In the genomic region with DNA sequence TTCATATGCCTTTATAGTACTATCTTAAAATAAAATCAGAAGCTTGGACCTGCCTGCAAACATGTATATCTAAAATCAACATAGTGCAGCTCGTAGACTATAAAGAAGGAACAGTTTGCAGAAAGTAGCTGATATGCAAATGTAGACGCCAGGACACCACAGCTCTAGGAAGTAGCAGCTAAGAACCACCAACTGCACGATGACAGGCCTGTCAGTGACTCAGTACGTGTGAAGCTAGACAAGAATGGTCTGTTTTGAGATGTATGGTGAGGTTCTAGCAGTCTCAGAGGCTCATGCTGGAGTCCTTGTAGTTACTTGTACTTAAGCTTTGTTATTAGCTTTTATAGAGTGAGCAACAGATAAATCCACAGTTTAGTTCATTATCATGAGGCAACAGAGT, we compare ENCODE assay signal across 30 mouse cellular contexts. TPM values are rescaled to one million over a fixed set of nuclear protein-coding genes. Genes with fewer than 3 reads are reported as not detected.
DNase-seq lines count a peak whose midpoint lies in the region; ATAC-seq and TF ChIP-seq lines count a peak whose summit lies in the region.
"Had no signal": no experiment of that assay in that cellular context is flagged by ENCODE, and none has a peak within 500 bp of the region (broad histone marks: within the 10 kb centered on the region; RNA-seq: fewer than 3 reads in every experiment).

No protein-coding gene starts in this region.

- no peak overlapping the region for H3K4me3 ChIP-seq in lung, postnatal 0 days (ENCODE audit: low read depth, low read length)
- no peak overlapping the region for H3K4me3 ChIP-seq in lung, adult 2 months (replicated peaks; ENCODE audit: extremely low read depth, low read depth, low read length)
- H3K4me3 ChIP-seq in limb, embryonic 10.5 days: no peak overlapping the region
- H3K4me3 ChIP-seq: forebrain, embryonic 12.5 days; heart, embryonic 12.5 days; hindbrain, embryonic 12.5 days; kidney, embryonic 15.5 days; left cerebral cortex, adult 2 months; liver, embryonic 15.5 days; midbrain, embryonic 13.5 days; neural tube, embryonic 12.5 days had no signal

- no peaks in the 10 kb centered on the region for H3K27me3 ChIP-seq in lung, postnatal 0 days (replicated peaks; ENCODE audit: insufficient read depth, low read length)
- H3K27me3 ChIP-seq in limb, embryonic 10.5 days (ENCODE audit: low read depth, poor library complexity, severe bottlenecking): no peaks in the 10 kb centered on the region
- H3K27me3 ChIP-seq: forebrain, embryonic 12.5 days; hindbrain, embryonic 12.5 days; kidney, embryonic 15.5 days; liver, embryonic 15.5 days; midbrain, embryonic 13.5 days; neural tube, embryonic 12.5 days; Patski had no signal

- no peak for DNase-seq in frontal cortex, postnatal 10 days (ENCODE audit: low spot score in 2 of 2)
- DNase-seq in lung, postnatal 0 days (ENCODE audit: low spot score): peak; percentile 74
- no peak for DNase-seq in lung, adult 2 months
- peak; percentile 69 for DNase-seq in brain, adult 2 months (ENCODE audit: low read depth, low spot score)
- DNase-seq in telencephalon, adult 2 months (ENCODE audit: low read depth, low spot score): peak; percentile 58
- no peak for DNase-seq in limb, embryonic 10.5 days (ENCODE audit: low spot score)
- DNase-seq: cerebellum, adult 18-20 months; cerebellum, postnatal 14 days; gastrocnemius, postnatal 14 days; heart, adult 11 months; heart, postnatal 14 days; kidney, adult 11 months; kidney, postnatal 36 days; left cerebral cortex, postnatal 4 days; liver; right cerebral cortex, postnatal 25 days; thymus, adult 2 months; thymus, postnatal 4 days had no signal

- H3K9ac ChIP-seq in lung, postnatal 0 days (replicated peaks; ENCODE audit: low read depth): no peak overlapping the region
- H3K9ac ChIP-seq: forebrain, embryonic 12.5 days; heart, embryonic 12.5 days; hindbrain, embryonic 12.5 days; kidney, embryonic 15.5 days; liver, embryonic 15.5 days; midbrain, embryonic 13.5 days; neural tube, embryonic 12.5 days had no signal

- H3K4me2 ChIP-seq in lung, postnatal 0 days (replicated peaks; ENCODE audit: low read depth, low read length): no peak overlapping the region
- H3K4me2 ChIP-seq: forebrain, embryonic 12.5 days; heart, embryonic 12.5 days; hindbrain, embryonic 12.5 days; kidney, embryonic 15.5 days; liver, embryonic 15.5 days; midbrain, embryonic 13.5 days; neural tube, embryonic 12.5 days had no signal

- H3K9me3 ChIP-seq in lung, postnatal 0 days (ENCODE audit: low read length): no peaks in the 10 kb centered on the region
- H3K9me3 ChIP-seq in limb, embryonic 10.5 days (replicated peaks): no peaks in the 10 kb centered on the region
- H3K9me3 ChIP-seq: forebrain, embryonic 12.5 days; heart, embryonic 12.5 days; hindbrain, embryonic 12.5 days; kidney, embryonic 15.5 days; liver, embryonic 15.5 days; midbrain, embryonic 13.5 days; neural tube, embryonic 12.5 days had no signal

- no peak for TF ChIP-seq POLR2A in lung, adult 2 months (IDR thresholded peaks at IDR 0.05; ENCODE audit: borderline replicate concordance, extremely low read depth, low read depth, low read length)

- no peak for TF ChIP-seq CTCF in lung, postnatal 0 days (IDR thresholded peaks at IDR 0.05)
- TF ChIP-seq CTCF in lung, adult 2 months (IDR thresholded peaks at IDR 0.05; ENCODE audit: insufficient read depth, low read length): no peak

- 36% methylated on average over 4 of the region's 4 CpGs for WGBS in lung, postnatal 0 days
- whole genome bisulfite sequencing in lung, adult 2 months: 70% methylated on average over 4 of the region's 4 CpGs
- WGBS in limb, embryonic 10.5 days: 89% methylated on average over 4 of the region's 4 CpGs

- no peak for TF ChIP-seq EP300 in lung, postnatal 0 days (IDR thresholded peaks at IDR 0.05)

- no peak overlapping the region for H3K27ac ChIP-seq in lung, postnatal 0 days (ENCODE audit: low read length)
- H3K27ac ChIP-seq in limb, embryonic 10.5 days: no peak overlapping the region
- H3K27ac ChIP-seq: forebrain, embryonic 12.5 days; hindbrain, embryonic 12.5 days; kidney, embryonic 15.5 days; left cerebral cortex, adult 2 months; liver, embryonic 15.5 days; macrophage; midbrain, embryonic 13.5 days; neural tube, embryonic 12.5 days had no signal

- peak; percentile 63 for ATAC-seq in frontal cortex, adult (ENCODE audit: low TSS enrichment)
- ATAC-seq in lung, postnatal 0 days: peak; percentile 53
- ATAC-seq: CD4-positive, CD25-positive, alpha-beta regulatory T cell, adult 4 months; midbrain, embryonic 13.5 days; Patski had no signal

- no peaks in the 10 kb centered on the region for H3K4me1 ChIP-seq in lung, postnatal 0 days (ENCODE audit: insufficient read depth, low read depth, low read length)
- no peaks in the 10 kb centered on the region for H3K4me1 ChIP-seq in lung, adult 2 months (ENCODE audit: control insufficient read depth, insufficient read depth, low read length)
- H3K4me1 ChIP-seq in limb, embryonic 10.5 days: peaks cover 4% of the 10 kb centered on the region; the same call in 1 of the 2 replicates
- H3K4me1 ChIP-seq: liver, embryonic 15.5 days had no signal

- no peaks in the 10 kb centered on the region for H3K36me3 ChIP-seq in lung, postnatal 0 days (ENCODE audit: insufficient read depth, low read length)
- peaks cover 23% of the 10 kb centered on the region for H3K36me3 ChIP-seq in limb, embryonic 10.5 days
- H3K36me3 ChIP-seq: forebrain, embryonic 12.5 days; hindbrain, embryonic 12.5 days; liver, embryonic 15.5 days; midbrain, embryonic 13.5 days; neural tube, embryonic 12.5 days had no signal

RNA-seq across cellular contexts. Expression of a gene that starts 22.6 kb away (rescaled TPM):
- polyA plus RNA-seq in lung, postnatal 0 days (2015; fragmentation: Nextera tagmentation; extraction: Ambion mirVana): 8.5 and 9.0 TPM in 2 replicates
- 2.8 and 3.4 TPM in 2 replicates for polyA plus RNA-seq in lung, adult 2 months (2012; rRNA removed)
- 25.2 and 26.5 TPM in 2 replicates for polyA plus RNA-seq in limb, embryonic 10.5 days (2016; fragmentation: Nextera tagmentation; extraction: Ambion mirVana)

Comparison
In these comparisons a context has a peak if more than half of its experiments do, and no peak if none do; other contexts are left out.
1. DNase-seq: peak in lung, postnatal 0 days (single experiment), brain, adult 2 months (single experiment) and telencephalon, adult 2 months (single experiment); none in frontal cortex, postnatal 10 days (0 of 2), lung, adult 2 months (single experiment) and limb, embryonic 10.5 days (single experiment).